Mouse (Mus musculus) cerebral cortex, adult 2 months (tissue): ENCODE data around the gene Srsf4.

Experiments
- WGBS: fragments of 180-500 bp; shearing (Covaris S2); methylation state at CpG from one replicate; pipeline ENCODE4 v1.1.7; 2018; 5-methylcytosine and 5-hydroxymethylcytosine counted together

Srsf4 gene

DNA sequence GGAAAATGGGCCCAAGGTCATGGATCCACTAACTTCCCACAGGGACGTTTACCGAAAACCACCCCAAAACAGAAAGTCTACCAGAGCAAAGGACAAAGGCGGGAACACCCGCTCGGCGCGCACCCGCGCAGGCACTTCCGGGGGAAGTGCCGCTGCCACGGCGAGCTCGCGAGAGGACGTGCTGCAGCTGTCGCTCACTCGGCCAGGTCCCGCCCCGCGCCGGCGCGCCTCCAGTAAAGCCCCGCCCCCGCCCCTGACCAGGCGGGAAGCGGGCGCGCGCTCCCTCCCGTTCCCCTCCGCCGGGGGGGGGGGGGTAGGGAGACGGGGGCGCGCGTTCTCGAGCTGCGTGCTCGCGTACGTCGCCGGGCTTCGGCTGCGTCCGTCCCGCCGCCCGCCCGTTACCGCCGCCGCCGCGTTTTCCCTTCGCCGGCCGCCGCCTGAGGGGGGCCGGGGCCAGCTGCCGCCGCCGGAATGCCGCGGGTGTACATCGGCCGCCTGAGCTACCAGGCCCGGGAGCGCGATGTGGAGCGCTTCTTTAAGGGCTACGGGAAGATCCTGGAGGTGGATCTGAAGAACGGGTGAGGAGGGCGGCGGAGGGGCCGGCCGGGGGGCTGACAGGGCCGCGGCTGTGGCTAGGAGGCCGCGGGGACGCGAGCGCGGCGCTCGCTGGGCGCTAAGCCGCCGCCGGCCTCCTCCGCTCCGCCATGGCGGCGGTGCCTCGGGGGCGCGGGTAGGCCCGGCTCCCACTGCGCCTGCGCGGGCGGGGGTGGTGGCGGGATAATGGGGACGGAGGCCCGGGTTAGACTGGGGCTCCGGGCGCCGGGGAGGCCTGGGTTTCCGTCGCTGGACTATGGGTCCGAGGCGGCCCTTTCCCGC lies at the start of gene Srsf4:
Gene Srsf4, plus strand, starts transcription at position 325 of the 876 bp plus-strand sequence.
- WGBS, result under 1% methylated on average over 81 of the region's 116 CpGs

DNA sequence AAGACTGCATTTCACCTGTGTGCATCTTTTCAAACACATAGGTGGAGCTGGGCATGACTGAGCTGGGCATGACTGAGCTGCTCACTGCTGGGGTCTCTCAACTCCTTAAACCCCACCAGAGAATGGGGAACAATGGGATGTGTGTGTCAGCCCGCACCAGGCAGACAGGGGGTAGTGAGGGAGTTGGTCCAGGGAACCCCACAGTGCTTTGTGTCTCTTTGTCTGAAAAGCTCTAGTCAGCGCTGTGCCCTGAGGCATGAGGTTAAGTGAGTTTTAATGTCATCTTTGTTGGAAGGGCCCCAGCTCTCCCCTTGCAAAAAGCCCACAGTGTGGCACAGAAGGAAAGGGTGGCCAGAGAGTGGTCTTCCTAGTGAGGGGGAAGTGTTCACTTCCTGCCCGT lies 48.5 kb upstream of the Srsf4 start:
- 70% methylated on average over 3 of the region's 3 CpGs for WGBS

DNA sequence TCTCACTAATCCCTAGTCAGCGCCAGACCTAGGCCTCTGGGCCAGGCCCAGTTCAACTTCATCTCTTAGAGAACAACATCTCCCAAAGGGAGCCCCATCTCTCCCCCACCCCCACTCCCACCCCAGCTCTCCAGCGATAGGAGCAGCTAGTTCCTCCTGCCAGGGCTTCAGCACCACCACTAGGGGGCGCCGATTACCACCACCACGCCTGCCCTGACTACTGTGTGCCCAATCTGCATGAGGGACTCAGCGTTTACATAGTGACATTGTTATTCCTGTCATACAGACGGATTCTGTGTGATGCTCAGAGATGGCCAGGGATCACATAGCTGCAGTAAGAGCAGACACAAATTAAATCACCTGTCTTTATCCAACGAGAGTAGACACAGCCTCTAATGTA lies 47.6 kb upstream of the Srsf4 start:
- WGBS, result 50% methylated on average over 8 of the region's 8 CpGs

DNA sequence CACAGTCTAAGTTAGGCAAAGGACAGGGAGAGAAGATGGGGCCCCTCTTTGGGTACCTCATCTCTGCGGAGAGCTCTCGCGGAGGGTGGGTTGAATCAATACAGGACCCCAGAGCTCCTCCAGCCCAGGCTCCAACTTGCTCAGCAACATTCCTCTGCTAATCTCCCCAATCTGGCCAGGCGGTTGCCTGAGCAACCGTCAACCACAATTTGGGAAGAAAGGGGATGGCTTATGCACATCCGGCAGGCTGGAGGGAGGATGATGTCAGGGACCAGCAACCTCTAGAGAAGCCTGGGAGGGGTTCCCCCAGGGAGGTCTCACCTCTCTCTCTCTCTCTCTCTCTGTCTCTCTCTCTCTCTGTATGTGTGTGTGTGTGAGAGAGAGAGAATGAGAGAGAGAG lies 46.5 kb upstream of the Srsf4 start:
- WGBS, result 38% methylated on average over 6 of the region's 6 CpGs

GRCm38 (mm10) chr4:131829123-131829522 lies 44.3 kb upstream of the Srsf4 start:
- WGBS, result 84% methylated on average over 8 of the region's 8 CpGs

GRCm38 (mm10) chr4:131831546-131832045 lies 41.8 kb upstream of the Srsf4 start:
- WGBS, result 69% methylated on average over 5 of the region's 5 CpGs

DNA sequence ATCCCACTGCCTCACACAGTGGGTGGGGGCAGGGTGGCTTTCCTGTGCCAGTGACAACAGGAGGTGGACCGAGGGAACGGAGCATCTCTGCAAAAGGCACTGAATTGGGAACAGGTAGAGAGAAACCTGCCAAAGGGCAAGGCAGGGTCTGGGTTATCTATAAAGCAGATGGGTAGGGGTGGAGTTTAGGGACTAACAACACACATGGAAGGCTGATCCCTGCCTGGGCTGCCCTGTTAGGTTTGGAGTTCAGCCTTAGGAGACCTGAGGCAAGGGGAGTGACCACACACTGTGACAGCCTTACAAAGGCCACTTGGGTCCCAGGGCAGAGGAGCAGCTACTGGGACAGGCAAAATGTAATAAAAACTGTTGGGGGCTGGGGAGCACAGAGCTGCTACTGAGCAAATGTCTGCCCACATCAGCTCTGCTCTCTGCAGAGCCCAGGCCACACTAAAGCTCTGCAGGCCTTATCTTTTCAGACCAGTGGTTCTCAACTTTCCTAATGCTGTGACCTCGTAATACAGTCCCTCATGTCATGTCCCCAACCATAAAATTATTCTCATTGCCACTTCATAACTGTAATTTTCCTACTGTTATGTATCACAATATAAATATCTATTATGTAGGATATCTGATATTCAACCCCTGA lies 40.5 kb upstream of the Srsf4 start:
- WGBS, result 82% methylated on average over 3 of the region's 3 CpGs

GRCm38 (mm10) chr4:131833971-131834609 lies 39.3 kb upstream of the Srsf4 start:
- 42% methylated on average over 9 of the region's 9 CpGs for WGBS

DNA sequence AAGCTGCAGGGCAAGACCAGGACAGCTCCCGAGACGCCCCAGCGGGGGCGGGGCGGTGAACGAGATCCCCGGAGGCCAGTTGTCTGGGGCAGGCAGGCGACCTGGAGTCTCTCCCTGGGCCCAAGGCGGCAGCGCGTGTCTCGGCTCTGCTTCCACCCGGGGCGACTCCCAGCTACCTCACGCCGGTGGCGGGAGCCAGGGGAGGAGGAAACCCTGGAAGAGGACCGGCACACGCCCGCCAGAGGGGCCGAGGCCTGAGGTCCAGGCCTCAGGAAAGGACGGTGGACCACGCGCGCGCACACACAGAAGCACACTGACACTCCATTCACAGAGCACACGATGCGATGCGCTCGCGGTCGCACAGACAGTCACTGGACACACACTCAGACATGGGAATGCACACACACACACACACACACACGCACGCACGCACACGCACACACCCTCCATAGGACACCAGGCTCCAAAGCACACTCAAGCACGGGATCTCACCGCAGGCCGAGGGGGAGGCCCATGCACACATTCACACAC lies 37.0 kb upstream of the Srsf4 start:
- 5% methylated on average over 39 of the region's 39 CpGs for WGBS

DNA sequence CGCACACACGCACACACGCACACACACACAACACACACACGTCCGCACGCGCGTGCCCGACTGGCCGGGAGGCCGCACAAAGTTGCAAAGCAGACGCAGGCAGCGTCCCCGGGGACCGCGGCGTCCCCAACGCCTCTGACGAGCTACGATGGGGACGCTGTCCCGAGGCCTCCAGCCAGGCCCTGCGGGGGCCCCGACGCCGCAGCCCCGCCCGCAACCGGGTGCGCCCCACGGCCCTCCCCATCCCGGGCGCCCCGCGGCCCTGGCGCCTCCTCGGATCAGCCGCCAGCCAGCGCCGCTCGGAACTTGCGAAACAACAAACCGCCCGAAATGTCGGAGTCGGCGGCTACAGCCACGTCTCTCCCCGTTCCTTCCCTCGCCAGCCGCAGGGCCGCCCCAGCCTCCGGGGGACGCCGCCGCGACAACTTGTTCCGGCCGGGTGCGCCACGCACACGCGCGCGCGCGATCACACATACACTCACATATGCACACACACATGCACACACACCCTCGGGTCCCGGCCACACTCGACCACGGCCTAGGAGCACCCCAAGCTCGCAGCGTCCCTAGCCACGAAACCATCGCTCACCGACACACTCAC lies 36.4 kb upstream of the Srsf4 start:
- WGBS, result under 1% methylated on average over 76 of the region's 76 CpGs

DNA sequence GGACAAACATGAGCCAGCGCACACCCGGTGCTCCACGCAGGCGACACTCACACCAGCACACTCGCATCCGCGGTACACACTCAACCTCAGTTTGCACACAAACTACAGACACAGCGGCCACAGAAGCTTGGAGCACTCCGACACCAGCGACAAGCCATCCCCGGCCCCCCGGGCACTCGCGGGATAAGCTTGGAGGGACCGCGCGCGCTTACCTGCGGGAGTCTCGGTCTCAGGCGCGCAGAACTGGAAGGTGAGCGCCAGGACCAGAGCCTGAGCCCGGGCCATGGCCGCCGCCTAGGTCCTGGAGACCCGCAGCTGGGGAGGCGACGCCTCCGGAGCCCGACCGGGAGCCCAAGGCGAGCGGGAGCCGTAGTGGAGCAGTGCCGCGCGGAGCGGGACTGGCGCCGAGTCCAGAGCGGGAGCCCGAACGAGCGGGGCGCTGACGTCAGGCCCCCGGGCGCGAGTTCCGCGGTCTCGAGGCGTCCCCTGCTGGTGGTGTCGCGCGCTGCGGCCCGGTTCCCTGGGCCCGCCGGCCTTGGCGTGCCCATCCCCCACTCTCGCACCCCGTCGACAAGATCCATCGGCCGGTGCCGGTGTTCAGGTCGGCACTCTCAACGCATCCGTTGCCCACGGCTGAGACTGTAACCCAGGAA lies 35.4 kb upstream of the Srsf4 start, which contains the start of gene Ptpru:
Gene Ptpru, minus strand, starts transcription at position 417 of the 653 bp plus-strand sequence.
- WGBS, result under 1% methylated on average over 72 of the region's 72 CpGs

DNA sequence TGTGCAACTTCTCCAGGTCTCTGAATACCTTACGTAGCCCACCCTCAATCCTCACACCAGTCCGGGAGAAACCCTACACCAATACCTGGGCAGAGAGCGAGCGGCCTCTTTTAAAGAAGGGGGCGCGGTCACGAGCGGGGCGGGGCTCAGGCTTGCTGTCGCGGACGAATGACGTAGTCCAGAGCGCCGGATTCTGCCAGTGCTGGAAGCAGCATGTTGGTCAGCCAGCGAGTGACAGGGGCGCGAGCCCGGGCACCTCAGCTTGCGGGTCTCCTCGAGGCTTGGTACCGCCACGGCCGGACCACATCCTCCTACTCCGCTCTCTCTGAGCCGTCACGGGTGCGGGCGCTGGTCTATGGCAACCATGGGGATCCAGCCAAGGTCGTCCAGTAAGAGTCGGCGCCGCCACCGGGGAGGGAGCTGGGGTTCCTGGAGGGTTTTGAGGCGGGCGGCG lies 30.1 kb upstream of the Srsf4 start, which contains the start of gene Mecr:
Gene Mecr, plus strand, starts transcription at position 181 of the 454 bp plus-strand sequence.
- under 1% methylated on average over 37 of the region's 37 CpGs for WGBS

DNA sequence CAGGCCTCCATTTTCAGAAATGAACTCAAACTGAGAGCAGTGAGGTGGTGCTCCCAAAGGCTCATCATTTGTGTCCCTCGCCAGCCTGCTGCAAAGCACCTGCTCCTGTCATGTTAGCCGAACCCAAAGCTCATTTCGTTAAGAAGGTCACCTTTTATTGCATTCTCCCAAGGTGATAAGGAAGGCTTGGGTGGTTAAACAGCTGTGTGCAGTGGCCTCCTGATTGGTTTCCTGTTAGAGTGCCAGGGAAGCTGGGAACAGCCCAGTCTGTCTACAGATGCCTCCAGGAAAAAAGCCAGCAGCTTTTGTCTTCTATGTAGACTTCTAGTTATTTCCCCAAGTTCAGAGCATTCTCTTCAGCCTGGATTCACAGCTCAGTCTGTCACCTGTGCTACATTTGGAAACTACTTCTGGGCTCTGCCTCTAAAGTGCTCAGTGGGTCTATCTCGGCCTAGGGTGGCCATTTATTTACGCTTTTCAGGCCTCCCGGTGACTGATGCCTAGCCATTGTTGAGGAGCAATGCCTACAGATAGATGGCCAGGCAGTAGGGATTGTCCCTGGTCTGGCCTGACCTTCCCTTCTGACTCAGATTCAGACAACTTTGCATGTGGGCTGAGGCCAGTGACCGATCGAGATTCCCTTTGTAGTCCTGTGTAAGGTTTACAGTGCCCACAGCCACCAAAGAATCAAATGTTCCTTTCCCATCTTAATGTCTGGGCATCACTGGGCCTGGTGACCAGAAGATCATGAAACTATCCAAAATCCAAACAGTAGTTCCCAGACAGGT lies 27.2 kb upstream of the Srsf4 start:
- 86% methylated on average over 8 of the region's 8 CpGs for WGBS

DNA sequence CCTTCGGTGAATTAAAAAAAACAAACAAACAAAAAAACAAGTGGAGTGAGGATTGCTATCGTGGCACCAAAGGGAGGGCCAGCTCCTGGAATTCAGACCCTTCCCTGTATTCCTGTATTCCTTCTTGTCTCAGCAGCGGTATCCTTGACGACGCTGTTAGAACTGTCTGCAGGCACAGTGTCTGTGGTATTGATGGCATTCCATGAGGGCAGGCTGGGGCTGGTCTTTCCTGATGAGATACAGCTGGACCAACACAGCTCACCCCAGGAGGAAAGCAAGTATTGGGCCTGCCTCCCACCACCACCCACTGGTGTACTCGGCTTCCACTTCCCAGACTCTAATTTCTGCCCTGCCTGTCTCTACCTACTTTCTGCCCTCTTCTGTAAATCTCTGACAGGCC lies 25.3 kb upstream of the Srsf4 start:
- WGBS, result 74% methylated on average over 6 of the region's 6 CpGs

- WGBS, result 17% methylated on average over 5 of the region's 5 CpGs
Observed at GRCm38 (mm10) chr4:131849986-131850638, 23.3 kb upstream of the Srsf4 start.

- WGBS, result 72% methylated on average over 5 of the region's 5 CpGs
Observed at GRCm38 (mm10) chr4:131854950-131855349, 18.5 kb upstream of the Srsf4 start.

DNA sequence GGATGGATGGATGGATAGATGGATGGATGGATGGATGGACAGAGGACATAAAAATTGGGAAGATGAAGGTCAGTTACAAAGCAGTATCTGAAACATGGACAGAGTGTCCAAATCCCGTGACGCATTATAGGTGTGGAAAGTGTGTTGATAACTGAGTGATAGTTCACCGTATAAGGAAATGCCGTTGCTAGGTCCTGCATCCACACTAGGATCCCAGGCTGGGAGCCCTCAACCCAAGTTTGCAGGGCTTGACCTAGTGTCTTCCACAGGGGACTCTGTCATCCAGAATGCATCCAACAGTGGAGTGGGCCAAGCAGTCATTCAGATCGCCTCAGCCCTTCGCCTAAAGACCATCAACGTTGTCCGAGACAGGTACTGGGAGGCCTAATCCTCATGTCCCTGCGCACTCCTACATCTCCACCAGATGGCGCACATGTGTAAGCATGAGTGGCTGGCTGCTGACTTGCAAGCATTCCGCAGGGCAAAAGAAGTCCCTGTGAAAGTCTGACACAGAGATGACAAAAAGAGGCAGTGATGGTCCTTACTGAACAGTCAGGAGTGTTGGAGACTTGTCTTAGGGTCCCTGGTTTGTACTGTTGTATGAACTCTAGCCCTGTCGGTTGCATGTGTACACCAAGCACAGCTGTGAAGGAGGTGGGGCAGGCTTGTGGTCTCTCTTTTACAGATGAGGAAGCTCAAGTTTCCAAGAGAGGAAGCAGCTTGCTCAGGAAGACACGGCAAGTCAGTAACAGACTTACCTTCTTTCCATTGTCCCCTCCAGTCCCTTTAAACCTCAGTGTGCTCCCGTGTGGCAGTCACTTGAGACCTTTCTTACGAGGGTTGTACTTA lies 12.7 kb upstream of the Srsf4 start:
- WGBS, result 47% methylated on average over 15 of the region's 15 CpGs

- WGBS, result 86% methylated on average over 4 of the region's 4 CpGs
Observed at GRCm38 (mm10) chr4:131861341-131861739, 12.1 kb upstream of the Srsf4 start.
